Mouse (Mus musculus) frontal cortex, postnatal 25 days (tissue): ENCODE results near the gene Nsd2.
A peak's percentile ranks its signal among the peaks of the same experiment; 100 is the strongest.
"Not testable (repeated sequence)": the region's sequence is repeated elsewhere in the genome, so short reads cannot be mapped to it uniquely, and the experiment has no call there.

ENCODE experiments used
- DNase-seq, 2 experiments: peaks; one replicate each; pipeline ENCODE4 v3.0.0; 2022; ENCODE audit warnings: low spot score in 2 of 2

Gene Nsd2

DNA sequence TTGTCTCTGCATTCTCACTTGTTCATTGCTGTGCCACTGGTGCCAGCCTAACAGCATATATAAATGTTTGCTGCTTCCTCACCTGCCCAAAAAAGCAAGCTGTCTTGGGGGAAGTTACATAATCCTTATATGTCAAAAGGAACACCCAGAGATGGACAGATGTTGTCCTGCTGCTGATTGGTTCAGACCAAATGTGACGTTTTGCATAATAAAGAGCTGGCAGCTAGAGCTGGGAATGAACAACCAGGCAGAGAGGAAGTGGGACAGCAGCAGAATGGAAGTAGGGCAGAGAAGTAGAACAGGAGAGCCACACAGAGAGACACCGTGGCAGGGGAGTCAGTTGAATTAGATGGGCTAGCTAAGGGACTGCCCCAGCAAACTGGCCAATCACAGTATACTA, 111.9 kb downstream of the Nsd2 start:
- DNase-seq: no peak

DNA sequence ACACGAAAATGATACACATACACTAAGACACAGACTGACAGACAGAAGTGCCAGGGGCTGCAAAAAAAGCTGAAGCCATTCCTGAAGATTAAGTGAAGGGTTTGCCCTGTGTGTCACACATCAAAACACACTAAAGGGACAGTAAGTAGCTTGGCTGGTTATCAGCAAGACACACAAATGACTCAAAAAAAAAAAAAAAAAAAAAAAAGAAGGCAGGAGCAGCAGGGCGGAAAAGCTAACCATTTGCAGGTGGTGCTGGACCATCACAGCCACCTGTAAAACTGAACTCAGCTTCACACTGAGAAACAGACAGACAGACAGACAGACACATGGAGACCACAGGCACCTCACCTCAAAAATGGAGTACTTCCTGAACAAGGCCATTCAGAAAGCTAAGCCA, 113.6 kb downstream of the Nsd2 start:
- DNase-seq: no peak

- no peak for DNase-seq
Measured at GRCm38 (mm10) chr5:33934877-33935276, 114.4 kb downstream of the Nsd2 start.

GRCm38 (mm10) chr5:33935700-33936111, 115.2 kb downstream of the Nsd2 start:
- DNase-seq: no peak

GRCm38 (mm10) chr5:33936120-33936707, 115.7 kb downstream of the Nsd2 start, which contains the start of gene Nelfa:
TSS of gene Nelfa (minus strand) at chr5:33936413.
- DNase-seq: peak; percentile 97 to 99

- DNase-seq: no peak
Measured at GRCm38 (mm10) chr5:33937230-33937629, 116.7 kb downstream of the Nsd2 start.

- DNase-seq: no peak
Measured at GRCm38 (mm10) chr5:33938448-33938847, 117.9 kb downstream of the Nsd2 start.

DNA sequence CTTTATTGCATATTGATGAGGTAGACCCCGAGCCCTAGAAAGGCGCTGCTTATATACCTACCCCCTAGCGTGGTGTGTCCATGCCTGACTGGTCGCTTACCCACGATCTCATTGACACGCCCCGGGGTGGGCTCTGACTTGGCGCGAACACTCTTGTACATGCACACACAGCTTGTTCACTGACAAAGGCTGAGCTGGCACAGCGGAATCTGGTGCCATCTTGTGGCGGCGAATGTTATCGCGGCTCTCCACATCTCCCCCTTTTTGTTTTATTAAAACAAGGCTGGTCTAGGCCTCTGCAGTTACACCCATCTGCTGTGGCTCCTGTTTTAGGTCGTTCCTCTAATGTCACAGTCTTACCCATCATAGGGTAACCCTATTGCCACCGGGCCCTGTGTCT, 126.5 kb downstream of the Nsd2 start:
- not testable (repeated sequence) for DNase-seq
